Mouse (Mus musculus) limb, embryonic 13.5 days (tissue): Measurements from ENCODE around the gene Glis2. TPM values are rescaled to one million over a fixed set of nuclear protein-coding genes. Genes with fewer than 3 reads are reported as not detected.
A peak's percentile ranks its signal among the peaks of the same experiment; 100 is the strongest.

Experiments used
- ATAC-seq: fragments of 200-750 bp; cut with Nextera tagmentation; 2 replicates; pipeline ENCODE4 v1.8.0; 2017; ENCODE audit warnings: low read depth, moderate number of reproducible peaks, moderate TSS enrichment; ENCODE audit not compliant: low FRiP score
- H3K27ac ChIP-seq: fragments of 300-500 bp; sonication (generic); 2 replicates; pipeline ENCODE4 v1.5.1; 2015; ENCODE audit warnings: inconsistent platforms, mild to moderate bottlenecking, moderate library complexity
- H3K27me3 ChIP-seq: fragments of 300-500 bp; sonication (generic); 2 replicates; pipeline ENCODE4 v1.6.1; 2015; ENCODE audit warnings: mild to moderate bottlenecking, inconsistent platforms
- H3K36me3 ChIP-seq: fragments of 300-500 bp; sonication (generic); 2 replicates; pipeline ENCODE4 v1.6.1; 2015; ENCODE audit warnings: inconsistent platforms, mild to moderate bottlenecking, moderate library complexity
- H3K4me1 ChIP-seq: fragments of 300-500 bp; sonication (generic); 2 replicates; pipeline ENCODE4 v1.6.1; 2015; ENCODE audit warnings: inconsistent platforms
- H3K4me2 ChIP-seq: fragments of 300-500 bp; sonication (generic); replicated peaks from 2 replicates; pipeline ENCODE4 v1.6.1; 2015; ENCODE audit warnings: inconsistent platforms, mild to moderate bottlenecking, moderate library complexity
- H3K4me3 ChIP-seq: fragments of 300-500 bp; sonication (generic); 2 replicates; pipeline ENCODE4 v1.5.1; 2015; ENCODE audit warnings: moderate library complexity, mild to moderate bottlenecking, inconsistent platforms
- H3K9ac ChIP-seq: fragments of 300-500 bp; sonication (generic); 2 replicates; pipeline ENCODE4 v1.6.1; 2015; ENCODE audit warnings: mild to moderate bottlenecking, inconsistent platforms
- H3K9me3 ChIP-seq: fragments of 300-500 bp; sonication (generic); 2 replicates; pipeline ENCODE4 v1.6.1; 2016; ENCODE audit warnings: inconsistent platforms
- WGBS: fragments of 180-500 bp; shearing (Covaris S2); methylation state at CpG from one replicate; pipeline ENCODE4 v1.1.7; 2015; 5-methylcytosine and 5-hydroxymethylcytosine counted together
- polyA plus RNA-seq: library from polyadenylated mRNA; unstranded; fragments of >200 nt; fragmentation: Nextera tagmentation; extraction: Ambion mirVana; gene quantifications from 2 replicates; pipeline ENCODE4 v1.2.1, GENCODE M21; 2015

Glis2 gene
- 32.0 and 39.4 TPM in 2 replicates for polyA plus RNA-seq

- no peaks in the 10 kb centered on the region for H3K27me3 ChIP-seq
- peak; percentile 89 for ATAC-seq
- H3K9me3 ChIP-seq = no peaks in the 10 kb centered on the region
- peak within 1 kb of the TSS; percentile 97 for H3K9ac ChIP-seq
- WGBS = under 1% methylated on average over 27 of the region's 74 CpGs
- peak within 1 kb of the TSS; percentile 96 for H3K27ac ChIP-seq
- H3K4me2 ChIP-seq = peak within 1 kb of the TSS; percentile 100
- H3K4me3 ChIP-seq = peak within 1 kb of the TSS; percentile 90
- H3K4me1 ChIP-seq = peaks cover 63% of the 10 kb centered on the region
- H3K36me3 ChIP-seq = peaks cover 17% of the 10 kb centered on the region
Measured at GRCm38 (mm10) chr16:4593971-4594813, at the start of gene Glis2. Gene Glis2 (plus strand): TSS chr16:4594713.

DNA sequence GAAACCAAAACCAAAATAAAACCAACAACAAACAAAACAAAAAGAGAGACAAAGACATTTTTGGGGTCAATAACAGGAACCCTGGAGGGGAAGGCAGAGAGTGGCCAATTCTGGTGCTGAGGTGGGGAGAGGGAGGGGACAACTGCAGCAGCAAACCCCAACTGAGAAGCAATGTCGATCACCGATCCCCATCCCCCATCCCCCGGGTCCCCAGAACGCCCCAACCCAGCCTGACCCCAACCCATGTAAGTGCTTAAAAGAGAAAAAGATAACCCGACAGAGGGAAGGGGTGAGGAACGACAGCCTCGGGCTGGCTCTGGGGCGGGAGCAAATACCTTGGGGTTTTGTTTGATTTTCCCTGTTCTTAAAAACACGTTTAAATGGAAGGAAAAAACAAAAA, 49.7 kb upstream of the Glis2 start:
- Histone ChIP-seq H3K27ac (no peak overlapping the region), H3K4me3 (no peak overlapping the region), H3K9me3 (no peaks in the 10 kb centered on the region), H3K27me3 (no peaks in the 10 kb centered on the region), H3K9ac (no peak overlapping the region), H3K36me3 (peaks cover 50% of the 10 kb centered on the region), H3K4me2 (no peak overlapping the region), H3K4me1 (peaks cover 4% of the 10 kb centered on the region; the same call in 1 of the 2 replicates)
- WGBS = 83% methylated on average over 9 of the region's 9 CpGs
- no peak for ATAC-seq

- no peaks in the 10 kb centered on the region for H3K9me3 ChIP-seq
- WGBS = 92% methylated on average over 8 of the region's 8 CpGs
- H3K36me3 ChIP-seq = peaks cover 63% of the 10 kb centered on the region
- ATAC-seq = no peak
- no peak overlapping the region for H3K4me2 ChIP-seq
- H3K27me3 ChIP-seq = no peaks in the 10 kb centered on the region
- no peak overlapping the region for H3K4me3 ChIP-seq
- H3K4me1 ChIP-seq = peaks cover 11% of the 10 kb centered on the region
- H3K27ac ChIP-seq = no peak overlapping the region
- no peak overlapping the region for H3K9ac ChIP-seq
Measured at GRCm38 (mm10) chr16:4546838-4547237, 47.7 kb upstream of the Glis2 start.

GRCm38 (mm10) chr16:4547611-4548010, 46.9 kb upstream of the Glis2 start:
- H3K36me3 ChIP-seq = peaks cover 65% of the 10 kb centered on the region
- no peak overlapping the region for H3K9ac ChIP-seq
- H3K9me3 ChIP-seq = no peaks in the 10 kb centered on the region
- ATAC-seq = no peak
- no peak overlapping the region for H3K4me2 ChIP-seq
- H3K4me1 ChIP-seq = peaks cover 15% of the 10 kb centered on the region
- no peak overlapping the region for H3K27ac ChIP-seq
- 89% methylated on average over 5 of the region's 5 CpGs for WGBS
- no peaks in the 10 kb centered on the region for H3K27me3 ChIP-seq
- H3K4me3 ChIP-seq = no peak overlapping the region

DNA sequence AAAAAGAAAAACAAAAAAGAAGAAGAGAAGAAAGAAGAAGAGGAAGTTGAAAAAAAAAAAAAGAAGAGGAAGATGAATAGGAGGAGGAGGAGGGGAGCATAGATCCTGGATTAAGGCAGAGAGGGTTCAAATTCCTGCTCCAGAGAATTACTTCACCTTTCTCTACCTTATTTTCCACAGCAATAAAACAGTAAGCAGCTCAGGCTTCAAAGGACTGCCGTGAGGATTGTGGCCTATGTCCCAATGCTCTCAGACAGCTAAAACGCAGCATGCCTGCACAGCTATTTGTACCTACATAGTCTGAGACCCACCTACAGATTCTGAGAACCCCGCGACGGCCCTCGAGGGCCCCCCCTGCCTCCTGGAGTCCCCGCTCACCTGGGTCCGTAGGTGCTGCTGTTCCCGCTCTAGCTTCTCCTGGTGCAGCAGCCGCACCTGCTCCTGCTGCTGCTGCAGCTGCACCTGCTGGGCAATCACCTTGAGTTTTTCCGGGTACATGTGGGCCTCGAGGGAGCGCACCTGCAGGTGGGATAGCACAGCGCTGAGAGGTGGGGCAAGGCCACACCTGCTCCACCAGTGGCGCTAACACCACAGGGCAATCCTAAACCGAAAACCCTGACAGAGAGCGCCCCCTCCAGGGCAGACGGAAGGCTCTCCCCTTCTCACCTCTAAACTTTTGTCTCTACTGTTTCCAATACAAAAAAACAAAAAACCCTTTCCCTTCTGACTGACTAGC, 45.4 kb upstream of the Glis2 start:
- Histone ChIP-seq H3K9me3 (no peaks in the 10 kb centered on the region), H3K9ac (no peak overlapping the region), H3K4me3 (no peak overlapping the region), H3K27ac (no peak overlapping the region), H3K4me2 (no peak overlapping the region), H3K36me3 (peaks cover 64% of the 10 kb centered on the region), H3K27me3 (no peaks in the 10 kb centered on the region), H3K4me1 (peaks cover 30% of the 10 kb centered on the region)
- 81% methylated on average over 18 of the region's 18 CpGs for WGBS
- ATAC-seq = no peak

DNA sequence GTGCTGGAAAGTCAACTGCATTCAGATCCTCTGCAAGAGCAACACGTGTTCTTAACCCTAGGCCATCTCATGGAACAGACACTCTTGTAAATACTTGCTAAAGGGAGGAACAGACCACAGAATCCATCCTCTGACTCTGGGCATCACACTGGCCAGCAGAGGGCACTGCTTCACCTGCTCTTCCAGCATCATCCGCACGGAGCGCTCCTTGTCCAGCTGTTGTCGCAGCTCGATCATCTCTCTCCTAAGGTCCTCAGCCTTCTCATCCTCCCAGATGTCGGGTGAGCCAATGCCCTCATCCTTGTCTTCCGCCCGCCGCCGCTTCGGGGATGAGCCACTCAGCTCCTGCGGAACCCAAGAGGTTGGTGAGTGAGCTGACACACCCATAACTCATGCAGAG, 43.5 kb upstream of the Glis2 start:
- WGBS = 39% methylated on average over 13 of the region's 13 CpGs
- H3K36me3 ChIP-seq = peaks cover 56% of the 10 kb centered on the region
- H3K27ac ChIP-seq = no peak overlapping the region

DNA sequence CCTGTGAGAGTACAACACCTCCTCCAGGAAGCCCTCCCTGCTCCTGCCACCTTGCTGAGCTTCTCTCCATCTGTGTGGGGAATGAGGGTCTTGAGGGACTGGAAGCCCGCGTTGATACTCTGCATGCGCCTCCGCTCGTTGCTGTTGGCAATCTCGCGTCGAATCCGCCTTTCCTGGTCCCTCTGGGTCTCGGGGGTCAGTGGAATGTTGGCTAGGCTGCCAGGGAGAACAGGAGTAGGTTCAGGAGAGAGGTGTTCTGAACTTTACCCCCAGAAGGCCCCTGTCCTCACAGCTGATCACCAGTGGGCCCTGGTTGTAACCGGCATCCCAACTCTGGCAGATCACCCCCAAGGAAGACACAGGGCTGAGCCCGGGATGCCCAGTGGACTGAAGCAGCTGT, 42.6 kb upstream of the Glis2 start:
- 83% methylated on average over 12 of the region's 12 CpGs for WGBS
- peaks cover 49% of the 10 kb centered on the region for H3K4me1 ChIP-seq
- peak overlapping the region; percentile 35; the same call in 1 of the 2 replicates for H3K9ac ChIP-seq
- no peaks in the 10 kb centered on the region for H3K27me3 ChIP-seq
- peaks cover 51% of the 10 kb centered on the region for H3K36me3 ChIP-seq
- peak overlapping the region; percentile 49; the same call in 1 of the 2 replicates for H3K4me2 ChIP-seq
- H3K27ac ChIP-seq = peak overlapping the region; percentile 93
- no peak for ATAC-seq
- no peaks in the 10 kb centered on the region for H3K9me3 ChIP-seq
- H3K4me3 ChIP-seq = no peak overlapping the region

More for the DNA sequence above, 43.5 kb upstream of the Glis2 start:
- Histone ChIP-seq H3K4me2 (no peak overlapping the region), H3K27me3 (no peaks in the 10 kb centered on the region), H3K9ac (no peak overlapping the region), H3K9me3 (no peaks in the 10 kb centered on the region), H3K4me3 (no peak overlapping the region), H3K4me1 (peaks cover 41% of the 10 kb centered on the region)
- no peak for ATAC-seq

DNA sequence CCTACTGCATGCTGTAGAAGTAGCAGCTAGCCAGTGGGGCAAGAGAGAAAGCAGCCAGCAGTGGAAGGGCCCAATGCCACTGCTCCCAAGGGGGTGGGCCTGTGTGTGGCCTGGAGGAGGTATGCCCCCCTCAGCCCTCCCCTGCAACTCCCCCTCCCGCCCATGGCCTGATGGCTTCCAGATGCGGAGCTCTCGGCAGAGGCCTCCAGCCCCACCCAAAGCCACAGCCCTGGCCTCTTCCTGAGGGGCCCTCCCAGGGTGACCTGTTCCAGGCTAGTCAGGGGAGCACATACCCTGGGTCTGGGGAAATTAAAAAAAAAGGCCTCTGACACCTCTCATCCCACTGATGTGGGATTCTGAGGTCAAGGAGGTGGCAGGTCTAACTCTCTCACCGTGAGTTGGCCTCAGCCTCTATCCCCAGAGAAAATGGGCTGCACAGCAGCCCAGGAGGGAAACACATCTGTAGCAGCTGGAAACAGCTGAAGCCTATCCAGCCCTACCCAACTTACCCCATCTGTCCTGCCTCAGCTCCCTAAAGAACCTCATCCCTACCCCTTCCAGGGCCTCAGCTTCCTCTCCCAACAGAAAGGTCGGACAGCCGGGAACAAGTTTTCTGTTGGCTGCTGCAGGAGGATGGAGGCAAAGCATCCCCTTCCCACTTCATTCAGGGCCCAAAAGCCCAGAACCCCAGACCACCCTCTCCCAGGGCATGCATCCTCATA, 41.5 kb upstream of the Glis2 start:
- peak overlapping the region; percentile 10; the same call in 1 of the 2 replicates for H3K4me3 ChIP-seq

GRCm38 (mm10) chr16:4555555-4555954, 39.0 kb upstream of the Glis2 start:
- ATAC-seq = no peak
- no peak overlapping the region for H3K4me3 ChIP-seq
- H3K4me1 ChIP-seq = peaks cover 64% of the 10 kb centered on the region
- H3K27me3 ChIP-seq = no peaks in the 10 kb centered on the region
- H3K27ac ChIP-seq = no peak overlapping the region
- no peak overlapping the region for H3K4me2 ChIP-seq
- peaks cover 24% of the 10 kb centered on the region for H3K36me3 ChIP-seq
- 94% methylated on average over 1 of the region's 1 CpGs for WGBS
- H3K9me3 ChIP-seq = no peaks in the 10 kb centered on the region
- H3K9ac ChIP-seq = no peak overlapping the region

More for the DNA sequence above, 41.5 kb upstream of the Glis2 start:
- H3K27me3 ChIP-seq = no peaks in the 10 kb centered on the region
- peaks cover 60% of the 10 kb centered on the region for H3K4me1 ChIP-seq
- H3K9me3 ChIP-seq = no peaks in the 10 kb centered on the region
- peak overlapping the region; percentile 93 for H3K27ac ChIP-seq
- peak overlapping the region; percentile 49 for H3K4me2 ChIP-seq
- 6% methylated on average over 6 of the region's 6 CpGs for WGBS
- peak; percentile 84 for ATAC-seq
- H3K9ac ChIP-seq = peak overlapping the region; percentile 51
- H3K36me3 ChIP-seq = peaks cover 42% of the 10 kb centered on the region

GRCm38 (mm10) chr16:4557085-4557484, 37.4 kb upstream of the Glis2 start:
- ATAC-seq = no peak
- peak overlapping the region; percentile 82 for H3K9ac ChIP-seq
- H3K4me1 ChIP-seq = peaks cover 59% of the 10 kb centered on the region
- no peaks in the 10 kb centered on the region for H3K9me3 ChIP-seq
- peaks cover 10% of the 10 kb centered on the region; the same call in 1 of the 2 replicates for H3K36me3 ChIP-seq
- peak overlapping the region; percentile 90 for H3K27ac ChIP-seq
- WGBS = 75% methylated on average over 1 of the region's 1 CpGs
- H3K4me2 ChIP-seq = peak overlapping the region; percentile 85
- H3K27me3 ChIP-seq = no peaks in the 10 kb centered on the region
- H3K4me3 ChIP-seq = peak overlapping the region; percentile 65

DNA sequence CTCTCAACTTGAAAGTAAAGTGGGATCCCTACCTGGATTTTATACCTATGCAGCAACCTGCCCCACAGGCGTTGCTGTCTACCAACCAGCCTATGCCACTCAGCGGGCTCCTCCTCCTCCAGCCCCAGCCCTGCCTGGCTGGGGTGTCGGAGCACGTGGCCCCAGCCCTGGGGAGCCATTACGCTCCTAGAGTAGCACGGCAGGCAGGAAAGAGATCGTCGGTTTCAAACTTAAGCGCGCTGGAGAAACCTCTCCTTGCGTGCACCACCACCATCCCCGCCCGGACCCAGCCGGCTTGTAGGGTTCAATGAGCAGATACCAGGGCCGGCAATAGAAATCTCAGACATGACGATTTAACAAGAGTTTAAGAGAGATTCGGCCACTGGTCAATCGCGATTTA, 36.6 kb upstream of the Glis2 start:
- H3K27ac ChIP-seq = peak overlapping the region; percentile 90
- H3K4me2 ChIP-seq = peak overlapping the region; percentile 85
- H3K4me1 ChIP-seq = peaks cover 50% of the 10 kb centered on the region
- WGBS = under 1% methylated on average over 19 of the region's 19 CpGs
- no peaks in the 10 kb centered on the region for H3K27me3 ChIP-seq
- ATAC-seq = peak; percentile 26
- no peaks in the 10 kb centered on the region for H3K9me3 ChIP-seq
- peak overlapping the region; percentile 65 for H3K4me3 ChIP-seq
- peaks cover 10% of the 10 kb centered on the region; the same call in 1 of the 2 replicates for H3K36me3 ChIP-seq
- peak overlapping the region; percentile 82 for H3K9ac ChIP-seq
